Mouse (Mus musculus): ENCODE data around the gene Efna1. TPM values are rescaled to one million over a fixed set of nuclear protein-coding genes. Genes with fewer than 3 reads are reported as not detected.
A peak's percentile ranks its signal among the peaks of the same experiment; 100 is the strongest.

Efna1 gene
- total RNA-seq, 2 experiments from 2014 or later = 4.0 to 5.9 TPM

GRCm38 (mm10) chr3:89285526-89285925, 4.6 kb upstream of the Efna1 start:
- intact Hi-C loops (cut with DNase I) = no loop called here
- no peak for DNase-seq (ENCODE audit: low spot score in 2 of 2)

DNA sequence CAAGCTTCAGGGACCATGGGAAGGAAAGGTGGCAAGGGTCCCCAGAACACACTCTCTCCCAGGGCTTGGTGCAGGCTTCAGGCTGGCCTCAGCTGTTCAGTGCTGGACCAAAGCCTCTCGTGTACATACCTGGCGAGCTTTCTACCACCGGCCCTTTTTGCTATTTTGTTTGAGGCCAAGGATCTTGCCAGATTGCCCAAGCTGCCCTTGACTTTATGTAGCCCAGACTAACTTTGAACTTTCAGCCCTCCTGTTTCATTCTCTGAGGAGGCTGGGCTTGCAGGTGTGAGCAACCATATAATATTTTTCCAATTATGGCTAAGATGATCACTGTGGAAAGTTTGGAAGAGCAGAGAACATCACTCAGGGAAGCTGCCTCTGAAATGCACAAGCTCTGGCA, 3.3 kb upstream of the Efna1 start:
- intact Hi-C loops (cut with DNase I) = no loop called here
- no peak for DNase-seq (ENCODE audit: low spot score in 2 of 2)

GRCm38 (mm10) chr3:89282291-89282643, 1.3 kb upstream of the Efna1 start:
- intact Hi-C loops (cut with DNase I) = loop anchor here (1.0 kb wide), 1 partner anchor 32 kb away; no protein-coding TSS in a partner anchor
- no peak for DNase-seq (ENCODE audit: low spot score in 2 of 2)

DNA sequence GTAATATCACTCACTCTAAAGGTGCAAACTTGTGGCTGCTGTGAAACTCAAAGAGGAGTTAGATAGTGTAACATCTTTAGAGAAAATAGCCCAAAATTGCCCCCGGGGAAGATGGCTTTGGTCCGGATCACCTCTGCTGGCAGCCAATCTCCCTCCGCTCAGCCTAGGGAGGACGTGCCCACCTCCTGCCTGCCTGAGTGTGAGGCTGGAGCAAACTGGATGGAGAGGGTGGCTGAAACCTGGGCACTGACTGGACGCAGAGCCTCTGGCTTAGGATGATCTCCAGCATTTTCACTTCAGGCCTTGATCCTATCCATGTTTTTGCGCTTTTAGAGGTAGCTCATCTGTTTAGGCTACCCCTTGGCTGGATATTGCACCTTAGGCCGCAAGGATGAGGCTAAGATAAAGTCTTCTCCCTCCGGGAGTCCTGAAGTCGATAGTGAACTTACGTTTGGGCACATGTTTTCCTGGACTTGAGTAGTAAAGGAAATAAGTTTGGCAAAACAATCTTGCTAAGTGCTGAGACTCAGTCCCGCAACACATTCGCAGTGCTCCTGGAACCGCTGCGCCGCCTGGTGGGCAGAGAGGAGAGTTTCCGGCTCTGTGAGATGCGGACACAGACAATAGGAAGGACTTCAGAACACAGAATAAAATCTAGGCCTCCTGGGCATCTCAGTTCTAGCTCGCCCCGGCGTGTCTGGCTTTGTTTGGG, 793 bp upstream of the Efna1 start:
- intact Hi-C loops (cut with DNase I) = loop anchor here (1.0 kb wide), 1 partner anchor 31 kb away; no protein-coding TSS in a partner anchor
- DNase-seq (ENCODE audit: low spot score in 2 of 2) = peak; percentile 83 to 85

DNA sequence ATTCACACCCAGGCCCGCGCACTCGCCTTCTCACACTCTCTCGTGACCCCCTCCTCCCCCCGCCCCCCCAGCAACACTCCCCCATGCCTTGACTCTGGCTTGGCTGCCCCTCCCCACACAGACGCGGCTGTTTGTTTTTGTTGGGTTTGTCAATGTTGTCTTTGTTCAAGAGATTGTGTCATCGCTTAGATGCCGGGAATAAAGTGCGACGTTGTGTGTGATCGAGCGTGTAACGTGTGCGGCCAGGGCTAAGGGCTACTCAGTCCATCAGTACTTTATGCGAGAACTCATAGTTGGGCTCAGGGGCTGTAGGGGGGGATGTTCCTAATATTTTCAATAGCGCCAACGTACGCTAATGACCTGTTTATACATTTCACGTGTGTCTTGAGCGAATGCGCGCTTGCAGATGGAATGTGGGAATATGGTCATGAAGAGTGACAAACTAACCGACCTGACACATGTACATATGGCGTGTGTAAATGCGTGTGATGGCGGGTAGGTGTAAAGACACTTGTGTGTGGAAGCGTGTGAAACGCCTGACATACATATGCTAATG, 814 bp downstream of the Efna1 start:
- intact Hi-C loops (cut with DNase I) = no loop called here
- DNase-seq (ENCODE audit: low spot score in 2 of 2) = peak in 1 of 2 experiments; percentile 65

DNA sequence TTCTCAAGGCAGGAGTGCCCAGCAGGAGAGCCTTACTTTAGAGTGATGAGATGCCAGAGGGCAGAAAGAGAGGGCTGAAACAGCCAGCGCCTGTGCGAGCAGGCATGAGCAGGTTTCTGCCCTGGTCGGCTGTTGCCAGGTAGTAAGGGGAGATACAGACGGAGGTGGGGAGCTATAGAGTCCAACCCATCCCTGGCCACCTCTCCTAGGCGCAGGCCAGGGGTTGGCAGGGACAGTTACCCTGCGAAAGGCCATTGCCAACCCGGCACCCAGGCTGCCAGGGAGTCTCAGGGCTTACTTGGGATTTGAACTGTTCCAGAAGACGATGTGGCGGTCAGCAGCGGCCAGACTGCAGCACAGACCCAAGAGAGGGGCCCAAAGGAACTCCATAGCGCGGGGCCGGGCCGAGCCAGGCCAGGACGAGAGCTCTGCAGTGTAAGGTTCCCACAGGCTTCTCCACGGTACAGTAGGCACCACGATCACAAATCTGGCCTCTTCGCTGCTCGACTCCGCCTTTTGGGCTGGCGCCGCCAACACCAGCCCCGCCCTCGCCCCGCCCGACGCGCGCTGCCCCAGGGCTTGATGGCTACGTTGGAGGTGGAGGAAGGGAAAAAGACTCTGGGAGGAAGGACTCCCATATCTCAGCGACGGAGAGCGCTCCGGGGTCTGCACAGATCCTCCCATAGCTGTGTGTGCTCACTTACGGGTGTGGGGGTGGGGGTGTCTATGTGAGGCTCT, 1.6 kb downstream of the Efna1 start:
- intact Hi-C loops (cut with DNase I) = no loop called here
- peak; percentile 70 to 77 for DNase-seq (ENCODE audit: low spot score in 2 of 2)

GRCm38 (mm10) chr3:89278643-89279042, 2.3 kb downstream of the Efna1 start:
- intact Hi-C loops (cut with DNase I) = no loop called here
- DNase-seq (ENCODE audit: low spot score in 2 of 2) = no peak

DNA sequence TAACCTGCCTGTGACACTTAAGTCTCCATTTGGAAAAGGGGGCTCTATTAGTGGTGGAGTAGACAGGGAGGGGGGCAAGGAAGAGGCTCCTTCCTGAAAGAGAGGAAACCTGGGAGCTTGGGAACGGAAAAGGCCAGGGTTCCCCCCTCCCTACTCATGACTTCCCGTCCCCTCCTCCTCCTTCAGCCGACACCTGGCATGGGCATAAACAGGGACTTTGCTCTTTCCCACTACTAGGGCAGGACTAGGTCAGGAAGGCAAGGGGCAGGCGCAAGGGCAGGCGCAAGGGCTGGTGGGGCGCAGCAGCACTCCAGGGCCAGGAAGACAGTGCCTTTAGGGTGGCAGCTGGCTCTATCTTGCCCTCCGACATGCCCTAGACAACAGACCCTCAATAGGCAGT, 2.8 kb downstream of the Efna1 start:
- DNase-seq (ENCODE audit: low spot score in 2 of 2) = no peak
- intact Hi-C loops (cut with DNase I) = no loop called here

GRCm38 (mm10) chr3:89277281-89278021, 3.5 kb downstream of the Efna1 start:
- no peak for DNase-seq (ENCODE audit: low spot score in 2 of 2)
- intact Hi-C loops (cut with DNase I) = no loop called here

GRCm38 (mm10) chr3:89276061-89276460, 4.9 kb downstream of the Efna1 start:
- intact Hi-C loops (cut with DNase I) = no loop called here
- DNase-seq (ENCODE audit: low spot score in 2 of 2) = no peak

DNA sequence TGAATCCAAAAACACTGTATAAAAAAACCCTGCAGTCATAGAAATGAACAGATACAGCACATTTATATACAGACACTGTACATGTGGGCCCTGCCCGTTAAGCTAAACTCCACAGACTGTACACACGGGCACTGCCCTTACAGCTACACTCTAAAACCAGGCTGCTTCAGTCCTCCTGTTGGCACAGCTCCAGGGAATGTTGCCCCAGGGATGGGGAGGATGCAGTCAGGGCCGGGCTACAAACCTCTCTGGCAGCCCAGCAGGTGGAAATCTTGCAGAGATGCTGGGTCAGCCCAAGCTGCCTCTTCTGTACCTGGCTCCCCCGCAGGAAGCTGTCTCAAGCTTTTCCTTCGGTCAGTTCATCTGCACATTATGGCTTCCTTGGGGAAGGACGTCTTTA, 9.2 kb downstream of the Efna1 start:
- intact Hi-C loops (cut with DNase I) = no loop called here

GRCm38 (mm10) chr3:89270891-89271290, 10.1 kb downstream of the Efna1 start:
- intact Hi-C loops (cut with DNase I) = no loop called here
- peak; percentile 54 to 74 for DNase-seq (ENCODE audit: low spot score in 2 of 2)

More for the DNA sequence above, 9.2 kb downstream of the Efna1 start:
- no peak for DNase-seq (ENCODE audit: low spot score in 2 of 2)

DNA sequence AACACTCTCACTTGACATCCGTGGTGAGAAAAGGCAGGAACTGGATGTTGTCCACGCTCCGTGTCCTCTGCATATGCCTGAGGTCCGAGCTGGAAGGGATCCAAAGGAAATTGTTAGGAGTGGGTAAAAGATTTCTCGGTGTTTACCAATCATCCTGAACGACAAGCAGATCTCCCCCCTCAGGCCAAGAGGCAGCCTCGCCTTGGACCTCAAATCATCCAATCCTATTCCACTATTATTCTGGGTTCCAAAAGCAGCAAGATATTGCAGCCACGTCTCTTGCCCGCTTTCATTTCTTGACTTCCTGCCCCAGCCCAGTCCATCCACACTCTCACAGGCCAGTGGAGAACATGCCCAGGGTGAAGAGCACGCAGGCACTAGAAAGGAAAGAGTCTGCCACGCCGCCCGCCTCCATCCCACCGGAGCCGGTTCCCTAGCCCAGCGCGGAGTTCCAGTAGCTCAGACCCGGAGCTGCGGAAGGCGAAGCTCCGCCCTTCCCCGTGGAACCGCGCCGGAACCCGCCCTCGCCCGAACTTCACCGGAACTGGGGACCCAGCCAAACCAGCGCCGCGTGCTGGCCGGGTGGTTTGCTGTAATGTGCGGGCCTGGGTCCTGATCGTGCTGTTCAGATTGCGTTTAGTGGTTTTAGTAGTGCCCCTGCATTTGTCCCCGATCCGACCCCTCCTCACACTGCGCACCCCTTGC, 10.7 kb downstream of the Efna1 start, which contains the start of gene Slc50a1:
TSS of gene Slc50a1 (minus strand) at position 520 of the 705 bp plus-strand sequence.
- intact Hi-C loops (cut with DNase I) = no loop called here

GRCm38 (mm10) chr3:89268916-89269315, 12.0 kb downstream of the Efna1 start:
- no peak for DNase-seq (ENCODE audit: low spot score in 2 of 2)
- intact Hi-C loops (cut with DNase I) = no loop called here

More for the DNA sequence above, 10.7 kb downstream of the Efna1 start, which contains the start of gene Slc50a1:
- peak; percentile 71 to 83 for DNase-seq (ENCODE audit: low spot score in 2 of 2)

DNA sequence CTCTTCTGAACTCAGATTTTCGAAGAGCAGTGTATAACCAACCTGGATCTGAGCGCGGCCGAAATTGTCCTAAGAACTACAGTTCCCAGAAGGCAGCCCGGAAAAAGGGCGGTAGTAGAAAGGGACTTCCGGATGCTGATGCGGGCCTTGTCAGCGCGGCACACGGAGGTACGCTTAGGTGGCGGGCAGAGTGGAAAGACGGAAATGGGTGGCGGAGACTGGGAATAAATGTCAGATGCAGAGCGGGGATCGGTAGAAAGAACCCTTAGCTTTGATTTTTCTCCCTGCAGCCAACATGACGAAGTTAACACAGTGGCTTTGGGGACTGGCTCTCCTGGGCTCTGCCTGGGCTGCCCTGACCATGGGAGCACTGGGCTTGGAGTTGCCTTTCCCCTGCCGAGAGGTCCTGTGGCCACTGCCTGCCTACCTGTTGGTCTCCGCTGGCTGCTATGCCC, 14.5 kb downstream of the Efna1 start:
- intact Hi-C loops (cut with DNase I) = no loop called here
- DNase-seq (ENCODE audit: low spot score in 2 of 2) = peak; percentile 80 to 81

- no peak for DNase-seq (ENCODE audit: low spot score in 2 of 2)
- intact Hi-C loops (cut with DNase I) = no loop called here
Measured at GRCm38 (mm10) chr3:89262417-89262816, 18.5 kb downstream of the Efna1 start.

GRCm38 (mm10) chr3:89260211-89260610, 20.7 kb downstream of the Efna1 start:
- intact Hi-C loops (cut with DNase I) = no loop called here
- no peak for DNase-seq (ENCODE audit: low spot score in 2 of 2)

GRCm38 (mm10) chr3:89259076-89259475, 21.9 kb downstream of the Efna1 start, which contains the start of gene Dpm3:
Gene Dpm3 (plus strand): TSS chr3:89259358.
- DNase-seq (ENCODE audit: low spot score in 2 of 2) = no peak
- intact Hi-C loops (cut with DNase I) = no loop called here

DNA sequence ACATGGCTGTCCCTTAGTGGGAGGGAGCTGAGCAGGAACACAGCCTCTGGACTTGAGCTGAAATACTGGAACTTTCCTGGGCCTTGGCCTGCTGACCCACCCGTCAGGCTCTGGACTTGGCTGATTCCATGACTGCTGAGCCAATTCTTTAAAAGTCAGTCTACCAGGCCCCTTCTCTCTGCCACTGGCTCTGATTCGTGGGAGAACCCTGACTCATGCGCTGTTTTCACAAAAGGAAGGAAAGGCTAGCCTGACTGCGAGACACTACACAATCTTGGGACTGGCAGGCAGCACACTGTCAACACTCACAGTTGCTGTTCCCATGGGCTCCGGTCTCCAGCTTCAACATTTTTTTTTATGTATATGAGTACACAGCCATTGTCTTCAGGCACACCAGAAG, 24.8 kb downstream of the Efna1 start:
- intact Hi-C loops (cut with DNase I) = no loop called here
- no peak for DNase-seq (ENCODE audit: low spot score in 2 of 2)
